Mouse (Mus musculus) B cell, adult 2 months (primary cell): ENCODE measurements around the gene Ubtfl1.
"Not testable (repeated sequence)": the region's sequence is repeated elsewhere in the genome, so short reads cannot be mapped to it uniquely, and the experiment has no call there.

Source experiments
- DNase-seq, 2 experiments: peaks; one replicate each; pipeline ENCODE4 v3.0.0; 2022

The Ubtfl1 gene

DNA sequence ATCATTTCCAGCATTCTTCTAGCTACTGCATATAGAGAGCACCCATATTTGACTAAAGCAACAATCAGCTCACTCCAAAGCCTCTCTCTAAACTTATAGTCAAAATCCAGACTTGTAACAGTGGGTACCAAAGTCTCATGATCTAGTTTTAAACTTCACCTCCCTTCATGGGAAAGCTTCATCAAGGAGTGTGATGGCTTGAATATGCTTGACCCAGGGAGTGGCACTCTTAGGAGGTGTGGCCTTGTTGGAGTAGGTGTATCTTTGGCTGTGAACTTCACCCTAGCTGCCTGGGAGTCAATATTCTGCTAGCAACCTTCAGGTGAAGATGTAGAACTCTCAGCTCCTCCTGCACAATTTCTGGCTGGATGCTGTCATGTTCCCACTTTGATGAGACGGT, at the start of gene Ubtfl1:
Ubtfl1 (plus strand) TSS at position 301 of the 400 bp plus-strand sequence.
- no peak for DNase-seq

DNA sequence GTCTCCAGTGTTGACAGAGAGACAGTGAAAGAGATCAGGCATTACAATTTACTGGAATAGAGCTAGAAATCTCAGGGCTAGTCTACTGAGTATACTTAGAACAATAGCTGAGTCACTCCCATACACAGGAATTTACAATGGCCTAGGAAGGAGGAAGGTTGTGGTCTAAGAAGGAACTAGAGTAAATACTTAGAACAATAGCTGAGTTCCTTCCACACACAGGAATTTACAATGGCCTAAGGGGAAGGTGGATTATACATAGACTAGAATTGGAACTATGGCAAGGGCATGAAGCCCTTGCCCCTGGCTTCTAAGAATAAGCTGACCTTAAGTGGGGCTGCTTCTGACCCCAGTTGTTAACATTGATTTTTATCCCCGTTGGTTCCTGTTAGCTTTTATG, 31.2 kb upstream of the Ubtfl1 start:
- not testable (repeated sequence) for DNase-seq

DNA sequence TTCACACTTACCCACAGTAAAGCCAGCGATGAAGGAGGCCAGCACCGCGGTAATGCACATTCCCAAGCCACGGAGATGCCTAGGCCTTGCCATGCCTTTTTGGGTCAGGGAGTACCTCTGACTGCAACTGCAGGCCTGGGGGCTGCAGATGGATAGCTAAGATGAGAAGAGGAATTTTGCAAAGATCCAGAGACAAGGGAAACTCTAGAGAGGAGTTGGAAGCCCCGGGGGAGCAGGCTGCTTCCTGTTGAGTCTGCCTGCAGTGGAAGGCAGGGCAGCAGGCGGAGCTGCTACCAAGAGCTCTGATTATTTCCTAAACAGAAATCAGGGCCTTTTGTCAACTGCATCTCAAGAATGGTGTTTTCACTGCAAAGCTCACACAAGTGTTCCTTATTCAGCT, 18.4 kb upstream of the Ubtfl1 start:
- no peak for DNase-seq

DNA sequence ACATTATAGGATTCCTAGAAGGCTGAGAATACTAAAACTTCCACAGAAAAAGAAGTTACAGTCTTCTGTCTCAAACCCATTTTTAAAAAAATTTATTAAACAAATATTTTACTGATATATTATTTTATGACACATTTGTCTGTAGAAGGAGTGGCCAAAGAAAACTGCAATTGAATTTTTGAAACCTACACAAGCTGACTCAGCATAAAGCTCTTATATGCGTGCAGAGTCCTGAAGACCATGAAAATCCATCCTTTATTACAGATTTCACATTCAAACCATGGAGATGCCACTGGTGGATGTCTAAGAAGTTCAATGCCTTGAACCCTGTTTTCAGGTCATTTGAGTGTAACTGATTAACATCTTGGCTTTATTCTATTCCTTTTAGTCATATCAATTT, 4.6 kb upstream of the Ubtfl1 start:
- DNase-seq: no peak

DNA sequence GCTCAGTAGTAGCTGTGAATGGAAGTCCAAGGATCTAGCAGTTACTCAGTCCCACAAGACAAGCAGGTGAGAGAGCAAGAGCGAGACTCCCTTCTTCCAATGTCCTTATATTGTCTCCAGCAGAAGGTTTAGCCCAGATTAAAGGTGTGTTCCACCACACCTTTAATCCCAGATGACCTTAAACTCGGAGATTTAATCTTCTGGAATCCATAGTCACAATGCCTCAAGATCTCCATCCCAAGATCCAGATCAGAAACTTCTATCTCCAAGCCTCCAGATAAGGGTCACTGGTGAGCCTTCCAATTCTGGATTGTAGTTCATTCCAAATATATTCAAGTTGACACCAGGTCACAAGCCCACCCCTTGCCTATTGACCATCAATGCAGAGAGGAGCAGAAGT, 1.3 kb upstream of the Ubtfl1 start, which contains the start of gene Naalad2:
Naalad2 (minus strand) TSS at position 101 of the 400 bp plus-strand sequence.
- DNase-seq: not testable (repeated sequence)

DNA sequence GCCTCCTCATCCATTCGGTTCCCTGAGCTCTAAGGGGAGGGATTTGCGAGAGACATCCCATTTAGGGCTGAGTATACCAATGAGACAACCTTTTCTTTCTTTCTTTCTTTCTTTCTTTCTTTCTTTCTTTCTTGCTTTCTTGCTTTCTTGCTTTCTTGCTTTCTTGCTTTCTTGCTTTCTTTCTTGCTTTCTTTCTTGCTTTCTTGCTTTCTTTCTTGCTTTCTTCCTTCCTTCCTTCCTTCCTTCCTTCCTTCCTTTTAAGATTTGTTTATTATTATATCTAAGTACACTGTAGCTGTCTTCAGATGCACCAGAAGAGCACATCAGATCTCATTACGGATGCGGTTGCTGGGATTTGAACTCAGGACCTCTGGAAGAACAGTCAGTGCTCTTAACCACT, 8.2 kb downstream of the Ubtfl1 start:
- DNase-seq: not testable (repeated sequence)

DNA sequence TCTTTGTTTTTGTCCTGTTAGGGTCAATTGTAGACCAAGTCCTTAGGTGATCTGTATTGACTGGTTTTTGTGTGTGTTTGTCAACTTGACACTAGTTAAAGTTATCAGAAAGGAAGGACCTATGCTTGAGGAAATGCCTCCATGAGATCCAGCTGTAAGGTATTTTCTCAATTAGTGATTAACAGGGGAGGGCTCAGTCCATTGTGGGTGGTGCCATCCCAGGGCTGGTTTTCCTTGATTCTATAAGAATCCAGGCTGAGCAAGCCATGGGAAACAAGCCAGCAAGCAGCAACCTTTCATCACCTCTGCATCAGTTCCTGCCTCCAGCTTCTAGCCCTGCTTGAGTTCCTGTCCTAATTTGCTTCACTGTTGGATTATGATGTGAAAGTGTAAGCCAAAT, 26.1 kb downstream of the Ubtfl1 start, which contains the start of gene Mbd3l2:
Mbd3l2 (plus strand) TSS at position 301 of the 400 bp plus-strand sequence.
- no peak for DNase-seq

DNA sequence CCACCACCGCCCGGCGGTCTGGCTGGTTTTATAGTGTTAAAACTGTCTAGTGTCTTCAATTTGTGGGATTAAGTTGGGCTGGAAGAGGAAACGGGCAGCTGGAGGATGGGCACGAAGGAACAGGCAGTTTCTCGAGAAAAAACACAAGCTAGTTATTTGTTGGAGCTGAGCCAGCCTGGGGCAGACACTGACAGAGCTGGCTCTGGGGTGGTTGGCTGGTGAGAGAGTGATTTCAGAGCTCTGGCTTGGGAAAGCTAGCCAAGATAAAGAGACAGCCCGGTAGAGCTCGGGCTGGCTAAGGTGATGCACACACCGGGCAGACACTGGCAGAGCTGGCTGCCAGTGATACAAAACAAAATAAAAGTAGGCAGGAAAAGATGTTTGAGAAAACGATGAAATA, 27.5 kb downstream of the Ubtfl1 start:
- no peak for DNase-seq

DNA sequence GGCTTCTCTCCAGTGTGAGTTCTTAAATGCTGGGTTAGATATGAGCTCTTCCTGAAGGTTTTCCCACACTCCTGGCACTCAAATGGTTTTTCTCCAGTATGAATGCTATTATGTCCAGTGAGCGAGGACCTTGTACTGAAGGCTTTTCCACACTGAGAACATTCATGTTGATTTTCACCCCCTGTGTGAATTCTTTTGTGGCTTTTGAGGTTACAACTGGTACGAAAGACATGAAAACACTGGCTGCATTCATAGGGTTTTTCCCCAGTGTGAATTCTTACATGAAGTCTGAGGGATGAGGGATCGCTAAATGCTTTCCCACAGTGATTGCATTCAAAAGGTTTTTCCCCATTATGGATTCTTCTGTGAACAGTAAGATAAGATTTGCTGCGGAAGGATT, 52.3 kb downstream of the Ubtfl1 start:
- DNase-seq: no peak
